Mouse (Mus musculus): ENCODE data around the gene Dydc1. TPM values are rescaled to one million over a fixed set of nuclear protein-coding genes. Genes with fewer than 3 reads are reported as not detected.

Gene Dydc1
- polyA plus RNA-seq, 1 experiment from 2014 or later: not detected

- Histone ChIP-seq H3K4me1 (replicated peaks; ENCODE audit: control insufficient read depth, insufficient read depth, low read length) (no peaks in the 10 kb centered on the region), H3K9me3 (ENCODE audit: control insufficient read depth, low read length) (no peaks in the 10 kb centered on the region), H3K27ac (ENCODE audit: low read length) (no peak overlapping the region), H3K36me3 (ENCODE audit: control insufficient read depth, insufficient read depth) (no peaks in the 10 kb centered on the region), H3K4me3 (replicated peaks; ENCODE audit: low read length) (no peak overlapping the region), H3K4me2 (ENCODE audit: low read length) (no peak overlapping the region), H3K27me3 (replicated peaks; ENCODE audit: control insufficient read depth, insufficient read depth, low read length) (no peaks in the 10 kb centered on the region), H3K9ac (replicated peaks; ENCODE audit: low read depth, low read length) (no peak overlapping the region)
- WGBS: 79% methylated on average over 4 of the region's 4 CpGs
- ATAC-seq: no peak
Measured at GRCm38 (mm10) chr14:41112944-41113343, 40.2 kb downstream of the Dydc1 start.

GRCm38 (mm10) chr14:41116271-41116670 is 43.6 kb downstream of the Dydc1 start:
- Histone ChIP-seq H3K4me3 (replicated peaks; ENCODE audit: low read length) (no peak overlapping the region), H3K36me3 (ENCODE audit: control insufficient read depth, insufficient read depth) (no peaks in the 10 kb centered on the region), H3K27ac (ENCODE audit: low read length) (no peak overlapping the region), H3K9me3 (ENCODE audit: control insufficient read depth, low read length) (no peaks in the 10 kb centered on the region), H3K4me2 (ENCODE audit: low read length) (no peak overlapping the region), H3K27me3 (replicated peaks; ENCODE audit: control insufficient read depth, insufficient read depth, low read length) (no peaks in the 10 kb centered on the region), H3K9ac (replicated peaks; ENCODE audit: low read depth, low read length) (no peak overlapping the region), H3K4me1 (replicated peaks; ENCODE audit: control insufficient read depth, insufficient read depth, low read length) (no peaks in the 10 kb centered on the region)
- no peak for ATAC-seq
- 93% methylated on average over 3 of the region's 3 CpGs for whole genome bisulfite sequencing

DNA sequence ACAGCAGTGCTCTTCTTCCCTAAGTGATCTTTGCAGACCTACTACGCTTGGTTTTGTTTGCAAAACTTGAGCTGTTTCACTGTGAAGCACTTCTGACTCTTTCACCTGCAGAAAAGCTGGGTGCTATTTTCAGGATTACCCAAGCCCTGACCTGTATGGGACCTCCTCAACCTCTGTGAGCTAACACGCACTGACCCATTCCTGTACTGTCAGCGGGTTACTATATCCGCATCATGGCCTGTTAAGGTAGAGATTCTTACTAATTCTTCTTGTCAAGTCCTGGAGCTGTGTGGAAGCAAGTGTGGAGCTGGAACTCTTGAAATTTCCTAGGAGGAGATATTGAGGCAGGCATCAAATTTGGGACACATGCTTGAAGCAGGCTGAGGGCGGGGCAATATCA is 52.0 kb downstream of the Dydc1 start:
- Histone ChIP-seq H3K27me3 (replicated peaks; ENCODE audit: control insufficient read depth, insufficient read depth, low read length) (no peaks in the 10 kb centered on the region), H3K4me3 (replicated peaks; ENCODE audit: low read length) (no peak overlapping the region), H3K4me2 (ENCODE audit: low read length) (no peak overlapping the region), H3K4me1 (replicated peaks; ENCODE audit: control insufficient read depth, insufficient read depth, low read length) (no peaks in the 10 kb centered on the region), H3K36me3 (ENCODE audit: control insufficient read depth, insufficient read depth) (no peaks in the 10 kb centered on the region), H3K9me3 (ENCODE audit: control insufficient read depth, low read length) (no peaks in the 10 kb centered on the region), H3K9ac (replicated peaks; ENCODE audit: low read depth, low read length) (no peak overlapping the region), H3K27ac (ENCODE audit: low read length) (no peak overlapping the region)
- no peak for ATAC-seq
- WGBS: 83% methylated on average over 5 of the region's 5 CpGs

DNA sequence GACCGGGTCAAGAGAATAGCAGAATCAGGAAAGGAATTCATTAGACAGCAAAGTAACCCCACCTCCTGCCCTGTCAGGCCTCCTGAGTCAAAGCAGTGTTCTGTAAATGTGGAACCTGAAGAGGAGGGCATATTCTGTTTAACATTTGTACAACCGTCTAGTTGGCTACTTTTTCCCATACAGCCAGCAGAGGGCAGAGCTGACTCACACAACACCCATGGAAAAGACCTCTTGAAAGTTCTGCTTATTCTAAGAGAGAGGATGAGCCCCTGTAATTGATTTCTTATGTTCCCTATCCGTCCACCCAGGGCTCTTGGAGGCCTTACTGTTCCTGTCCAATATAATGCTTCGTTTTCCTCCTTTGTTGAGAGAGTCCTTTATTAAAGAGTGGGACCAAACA is 55.3 kb downstream of the Dydc1 start:
- ATAC-seq: no peak
- Histone ChIP-seq H3K4me3 (replicated peaks; ENCODE audit: low read length) (no peak overlapping the region), H3K9ac (replicated peaks; ENCODE audit: low read depth, low read length) (no peak overlapping the region), H3K36me3 (ENCODE audit: control insufficient read depth, insufficient read depth) (no peaks in the 10 kb centered on the region), H3K9me3 (ENCODE audit: control insufficient read depth, low read length) (no peaks in the 10 kb centered on the region), H3K27me3 (replicated peaks; ENCODE audit: control insufficient read depth, insufficient read depth, low read length) (no peaks in the 10 kb centered on the region), H3K4me2 (ENCODE audit: low read length) (no peak overlapping the region), H3K4me1 (replicated peaks; ENCODE audit: control insufficient read depth, insufficient read depth, low read length) (no peaks in the 10 kb centered on the region), H3K27ac (ENCODE audit: low read length) (no peak overlapping the region)
- 24% methylated on average over 4 of the region's 4 CpGs for WGBS

- Histone ChIP-seq H3K27me3 (replicated peaks; ENCODE audit: control insufficient read depth, insufficient read depth, low read length) (no peaks in the 10 kb centered on the region), H3K9ac (replicated peaks; ENCODE audit: low read depth, low read length) (no peak within 1 kb of the TSS), H3K4me3 (replicated peaks; ENCODE audit: low read length) (no peak within 1 kb of the TSS), H3K27ac (ENCODE audit: low read length) (no peak within 1 kb of the TSS), H3K36me3 (ENCODE audit: control insufficient read depth, insufficient read depth) (no peaks in the 10 kb centered on the region), H3K4me2 (ENCODE audit: low read length) (no peak within 1 kb of the TSS), H3K4me1 (replicated peaks; ENCODE audit: control insufficient read depth, insufficient read depth, low read length) (no peaks in the 10 kb centered on the region), H3K9me3 (ENCODE audit: control insufficient read depth, low read length) (no peaks in the 10 kb centered on the region)
- WGBS: 92% methylated on average over 7 of the region's 7 CpGs
- no peak for ATAC-seq
Measured at GRCm38 (mm10) chr14:41131540-41131939, 58.8 kb downstream of the Dydc1 start, which contains the start of gene Sftpa1. Gene Sftpa1 (plus strand): TSS chr14:41131782.

- Histone ChIP-seq H3K27me3 (replicated peaks; ENCODE audit: control insufficient read depth, insufficient read depth, low read length) (no peaks in the 10 kb centered on the region), H3K36me3 (ENCODE audit: control insufficient read depth, insufficient read depth) (no peaks in the 10 kb centered on the region), H3K4me2 (ENCODE audit: low read length) (no peak overlapping the region), H3K4me1 (replicated peaks; ENCODE audit: control insufficient read depth, insufficient read depth, low read length) (no peaks in the 10 kb centered on the region), H3K4me3 (replicated peaks; ENCODE audit: low read length) (no peak overlapping the region), H3K9ac (replicated peaks; ENCODE audit: low read depth, low read length) (no peak overlapping the region), H3K9me3 (ENCODE audit: control insufficient read depth, low read length) (no peaks in the 10 kb centered on the region), H3K27ac (ENCODE audit: low read length) (no peak overlapping the region)
- ATAC-seq: no peak
Measured at GRCm38 (mm10) chr14:41137006-41137405, 64.3 kb downstream of the Dydc1 start.

DNA sequence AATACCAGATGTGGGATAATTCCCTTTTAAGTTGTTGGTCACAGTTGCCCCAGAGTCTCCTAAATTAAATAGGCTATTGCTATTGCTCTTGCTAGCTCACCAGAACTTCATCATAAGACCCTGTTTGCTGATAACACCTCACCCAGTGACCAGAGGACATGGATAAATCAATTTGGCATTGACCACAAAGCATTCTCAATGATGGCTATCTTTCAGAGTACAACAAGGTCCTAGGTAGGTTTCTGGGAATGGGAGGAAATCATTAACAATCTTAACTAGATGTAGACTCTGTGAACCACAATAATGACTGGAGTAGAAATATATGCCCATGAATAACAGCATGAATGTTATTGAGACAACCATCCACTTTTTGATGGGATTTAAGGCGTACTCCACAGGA is 68.0 kb downstream of the Dydc1 start:
- WGBS: 94% methylated on average over 1 of the region's 1 CpGs
- Histone ChIP-seq H3K4me2 (ENCODE audit: low read length) (no peak overlapping the region), H3K9me3 (ENCODE audit: control insufficient read depth, low read length) (no peaks in the 10 kb centered on the region), H3K27me3 (replicated peaks; ENCODE audit: control insufficient read depth, insufficient read depth, low read length) (no peaks in the 10 kb centered on the region), H3K9ac (replicated peaks; ENCODE audit: low read depth, low read length) (no peak overlapping the region), H3K27ac (ENCODE audit: low read length) (no peak overlapping the region), H3K4me1 (replicated peaks; ENCODE audit: control insufficient read depth, insufficient read depth, low read length) (no peaks in the 10 kb centered on the region), H3K36me3 (ENCODE audit: control insufficient read depth, insufficient read depth) (no peaks in the 10 kb centered on the region), H3K4me3 (replicated peaks; ENCODE audit: low read length) (no peak overlapping the region)
- ATAC-seq: no peak

Other genes starting within 250 kb of the Dydc1 start
- 1.2 and 1.7 TPM in 2 replicates for gene Sh2d4b, start 179.6 kb upstream of the Dydc1 start, polyA plus RNA-seq (2015; fragmentation: Nextera tagmentation; extraction: Ambion mirVana)
- 90.0 and 102 TPM in 2 replicates for gene Tspan14, start 106.1 kb upstream of the Dydc1 start, polyA plus RNA-seq (2015; fragmentation: Nextera tagmentation; extraction: Ambion mirVana)
- 71.5 and 85.2 TPM in 2 replicates for gene Fam213a, start 59.1 kb upstream of the Dydc1 start, polyA plus RNA-seq (2015; fragmentation: Nextera tagmentation; extraction: Ambion mirVana)
- gene Dydc2, start 3.7 kb upstream of the Dydc1 start, polyA plus RNA-seq (2015; fragmentation: Nextera tagmentation; extraction: Ambion mirVana): 0.31 and 0.53 TPM in 2 replicates
- gene Mat1a, start 32.1 kb downstream of the Dydc1 start, polyA plus RNA-seq (2015; fragmentation: Nextera tagmentation; extraction: Ambion mirVana): not detected in 2 replicates
- not detected in 2 replicates for gene Sftpa1, start 58.9 kb downstream of the Dydc1 start, polyA plus RNA-seq (2015; fragmentation: Nextera tagmentation; extraction: Ambion mirVana)
- gene Mbl1, start 78.5 kb downstream of the Dydc1 start, polyA plus RNA-seq (2015; fragmentation: Nextera tagmentation; extraction: Ambion mirVana): not detected in 2 replicates
- not detected in 2 replicates for gene Sftpd, start 112.2 kb downstream of the Dydc1 start, polyA plus RNA-seq (2015; fragmentation: Nextera tagmentation; extraction: Ambion mirVana)
- 0.23 TPM in 1 of 2 replicates, not detected in the other for gene Gm2832, start 205.9 kb downstream of the Dydc1 start, polyA plus RNA-seq (2015; fragmentation: Nextera tagmentation; extraction: Ambion mirVana)